Mouse (Mus musculus) heart, adult 2 months (tissue): ENCODE results near the gene Zbtb8os. TPM values are rescaled to one million over a fixed set of nuclear protein-coding genes. Genes with fewer than 3 reads are reported as not detected.

Experiments used
- DNase-seq, 2 experiments: peaks; one replicate each; pipeline ENCODE4 v3.0.0; 2021
- H3K27ac ChIP-seq: fragments of 200-600 bp; 2 replicates; pipeline ENCODE4 v1.8.1; 2022
- H3K27me3 ChIP-seq: fragments of 200-500 bp; 2 replicates; pipeline ENCODE4 v1.6.1; 2012; ENCODE audit warnings: mild to moderate bottlenecking, low read length, inconsistent platforms, mixed read lengths; ENCODE audit not compliant: control insufficient read depth, insufficient read depth
- H3K36me3 ChIP-seq: fragments of 200-500 bp; 2 replicates; pipeline ENCODE4 v1.6.1; 2012; ENCODE audit warnings: low read length, inconsistent platforms; ENCODE audit not compliant: control insufficient read depth, insufficient read depth
- H3K4me1 ChIP-seq: fragments of 200-500 bp; 2 replicates; pipeline ENCODE4 v1.6.1; 2011; ENCODE audit warnings: low read length; ENCODE audit not compliant: control insufficient read depth, insufficient read depth
- H3K4me3 ChIP-seq: fragments of 200-600 bp; 2 replicates; pipeline ENCODE4 v1.8.1; 2022
- H3K79me2 ChIP-seq: fragments of 200-500 bp; replicated peaks from 2 replicates; pipeline ENCODE4 v1.6.1; 2012; ENCODE audit warnings: mild to moderate bottlenecking, inconsistent platforms, low read length, moderate library complexity, mixed read lengths; ENCODE audit not compliant: control insufficient read depth, insufficient read depth
- H3K9ac ChIP-seq: fragments of 200-500 bp; 2 replicates; pipeline ENCODE4 v1.6.1; 2012; ENCODE audit warnings: low read depth, mild to moderate bottlenecking, control low read depth, inconsistent platforms, low read length, mixed read lengths
- CTCF ChIP-seq: fragments of 200-600 bp; IDR thresholded peaks from 2 replicates; pipeline ENCODE4 v1.8.1; 2022; ENCODE audit warnings: antibody characterized with exemption, mild to moderate bottlenecking, moderate library complexity
- EP300 ChIP-seq: fragments of 200-500 bp; IDR thresholded peaks from 2 replicates; pipeline ENCODE4 v1.6.1; 2011; ENCODE audit warnings: low read depth, low read length, control low read depth; ENCODE audit not compliant: insufficient read depth
- POLR2A ChIP-seq: fragments of 200-500 bp; IDR thresholded peaks from 2 replicates; pipeline ENCODE4 v1.6.1; 2011; ENCODE audit warnings: mild to moderate bottlenecking, low read depth, low read length, control low read depth; ENCODE audit not compliant: insufficient read depth
- WGBS: fragments of 180-500 bp; shearing (Covaris S2); methylation state at CpG from one replicate; pipeline ENCODE4 v1.1.7; 2018; 5-methylcytosine and 5-hydroxymethylcytosine counted together
- intact Hi-C: fragments of 180-260 bp; cut with DNase I; formaldehyde crosslinking; loops from one replicate; pipeline ENCODE4 v1.15.1; 2025
- polyA plus RNA-seq: library from polyadenylated mRNA; depleted of rRNA; stranded (reverse); fragments of >200 nt; gene quantifications from 2 replicates; pipeline ENCODE4 v1.2.3, GENCODE M21; 2012
- total RNA-seq, 2 experiments: library from RNA; stranded (reverse); gene quantifications; 2 replicates each; pipeline ENCODE4 v1.2.3; 2021

The Zbtb8os gene
- total and polyA plus RNA-seq, 3 experiments: 9.1 to 27.2 (median 19.5) TPM

DNA sequence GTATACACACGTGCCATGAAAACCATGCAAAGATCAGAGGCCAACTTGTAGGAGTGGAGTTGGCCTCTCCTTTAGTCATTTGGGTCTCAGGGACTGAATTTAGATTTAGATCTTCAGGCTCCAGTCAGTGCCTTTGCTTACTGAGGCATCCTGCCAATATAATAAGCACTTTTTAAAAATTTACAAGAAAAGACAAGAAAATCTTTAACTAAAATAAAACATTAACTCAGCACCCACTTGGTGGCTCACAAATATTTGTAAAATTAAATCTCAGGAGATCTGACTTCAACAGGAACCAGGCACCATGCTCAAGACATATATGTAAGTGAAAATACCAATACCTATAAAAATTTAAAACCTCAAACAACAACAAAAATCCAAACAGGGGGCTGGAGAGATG, 14.6 kb upstream of the Zbtb8os start:
- H3K36me3 ChIP-seq: peaks cover 19% of the 10 kb centered on the region
- no peak overlapping the region for H3K27ac ChIP-seq

DNA sequence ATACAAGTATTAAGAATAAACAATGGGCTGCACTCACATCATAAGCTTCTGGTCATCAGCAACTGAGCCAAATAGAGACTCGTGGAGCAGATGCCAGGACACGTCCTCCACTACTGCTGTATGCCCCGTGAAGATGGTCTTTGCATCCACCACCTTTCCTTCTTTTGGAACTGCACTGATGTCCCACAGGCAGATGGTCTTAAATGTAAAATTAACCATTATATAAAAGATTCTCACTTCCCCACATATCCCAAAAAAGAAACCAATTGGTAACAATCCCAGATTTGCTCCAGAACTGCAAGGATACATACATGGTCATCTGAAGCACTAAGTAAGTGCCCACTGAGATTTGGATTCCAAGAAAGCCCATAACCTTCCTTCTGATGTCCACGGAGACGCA, 13.5 kb upstream of the Zbtb8os start:
- Histone ChIP-seq H3K27ac (no peak overlapping the region), H3K27me3 (no peaks in the 10 kb centered on the region), H3K4me3 (no peak overlapping the region), H3K79me2 (no peaks in the 10 kb centered on the region), H3K4me1 (peaks cover 3% of the 10 kb centered on the region), H3K9ac (no peak overlapping the region), H3K36me3 (peaks cover 20% of the 10 kb centered on the region)
- 89% methylated on average over 5 of the region's 5 CpGs for WGBS
- TF ChIP-seq CTCF (no peak), POLR2A (no peak), EP300 (no peak)
- no peak for DNase-seq
- intact Hi-C loops: no loop called here

More for the DNA sequence above, 14.6 kb upstream of the Zbtb8os start:
- H3K9ac ChIP-seq: no peak overlapping the region
- H3K4me1 ChIP-seq: peaks cover 3% of the 10 kb centered on the region
- intact Hi-C loops: no loop called here
- no peak for DNase-seq
- H3K4me3 ChIP-seq: no peak overlapping the region
- no peak for TF ChIP-seq POLR2A
- no peaks in the 10 kb centered on the region for H3K79me2 ChIP-seq
- WGBS: 76% methylated on average over 1 of the region's 1 CpGs
- no peaks in the 10 kb centered on the region for H3K27me3 ChIP-seq

DNA sequence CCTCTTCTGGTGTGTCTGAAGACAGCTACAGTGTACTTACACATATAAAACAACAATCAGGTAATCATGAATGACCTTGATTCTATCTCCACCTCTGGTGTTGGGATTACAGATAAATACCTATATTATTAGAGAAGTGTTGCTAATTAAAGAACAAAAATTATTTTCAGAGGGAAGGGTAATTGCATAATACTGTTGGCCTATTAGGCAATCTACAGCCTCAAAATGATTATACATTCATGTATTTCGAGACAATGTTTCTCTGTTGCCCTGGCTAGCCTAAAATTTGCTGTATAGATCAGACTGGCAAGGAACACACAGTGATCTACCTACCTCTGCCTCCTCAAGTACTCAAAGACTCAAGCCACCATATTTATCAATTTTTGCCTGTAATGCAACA, 12.0 kb upstream of the Zbtb8os start:
- 78% methylated on average over 1 of the region's 1 CpGs for WGBS
- peaks cover 23% of the 10 kb centered on the region for H3K36me3 ChIP-seq
- H3K9ac ChIP-seq: no peak overlapping the region
- TF ChIP-seq EP300: no peak
- no peak for TF ChIP-seq POLR2A
- TF ChIP-seq CTCF: no peak
- peaks cover 3% of the 10 kb centered on the region for H3K4me1 ChIP-seq
- H3K4me3 ChIP-seq: no peak overlapping the region
- H3K79me2 ChIP-seq: peaks cover 1% of the 10 kb centered on the region; the same call in 1 of the 2 replicates
- no peak for DNase-seq
- intact Hi-C loops: no loop called here
- H3K27ac ChIP-seq: no peak overlapping the region
- H3K27me3 ChIP-seq: no peaks in the 10 kb centered on the region

DNA sequence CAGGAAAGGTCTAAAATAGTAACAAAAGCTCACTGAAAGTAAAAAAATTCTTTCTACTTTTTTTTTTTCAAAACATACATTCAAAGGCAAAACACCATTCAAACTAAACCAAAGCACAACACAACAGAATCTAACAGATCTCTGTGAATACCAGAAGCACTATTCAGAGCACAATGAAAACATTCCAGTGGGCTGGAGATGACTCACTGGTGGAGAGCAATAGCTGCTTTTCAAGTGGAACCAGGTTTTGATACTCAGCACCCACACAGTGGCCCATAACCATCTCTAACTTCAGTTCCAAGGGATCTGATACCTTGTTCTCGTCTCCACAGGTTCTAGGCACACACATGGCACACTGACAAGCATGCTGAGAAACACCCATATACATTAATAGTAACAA, 10.7 kb upstream of the Zbtb8os start:
- H3K79me2 ChIP-seq: peaks cover 3% of the 10 kb centered on the region
- peaks cover 3% of the 10 kb centered on the region for H3K4me1 ChIP-seq
- H3K4me3 ChIP-seq: no peak overlapping the region
- WGBS: 54% methylated on average over 1 of the region's 1 CpGs
- H3K27me3 ChIP-seq: no peaks in the 10 kb centered on the region
- intact Hi-C loops: no loop called here
- H3K27ac ChIP-seq: no peak overlapping the region
- TF ChIP-seq CTCF (no peak), POLR2A (no peak), EP300 (no peak)
- no peak for DNase-seq
- H3K36me3 ChIP-seq: peaks cover 24% of the 10 kb centered on the region
- no peak overlapping the region for H3K9ac ChIP-seq

DNA sequence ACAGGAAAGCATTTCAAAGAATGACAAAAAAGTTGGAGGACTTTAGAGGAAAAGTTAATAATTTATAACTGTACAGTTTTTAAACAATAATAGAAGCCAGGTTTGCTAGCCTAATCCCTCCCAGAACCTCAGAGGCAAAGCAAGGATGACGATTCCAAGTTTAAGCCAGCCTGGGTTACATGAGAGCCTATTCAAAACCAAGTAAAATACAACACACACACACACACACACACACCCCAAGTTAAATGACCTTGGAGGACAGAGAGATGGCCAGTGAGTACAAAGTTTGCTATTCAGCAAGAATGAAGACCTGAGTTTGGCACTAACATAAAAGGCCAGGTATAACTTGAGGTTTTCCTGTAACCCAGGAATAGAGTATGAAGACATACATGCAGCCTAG, 9.3 kb upstream of the Zbtb8os start:
- Histone ChIP-seq H3K4me1 (peaks cover 3% of the 10 kb centered on the region), H3K36me3 (peaks cover 22% of the 10 kb centered on the region), H3K79me2 (peaks cover 3% of the 10 kb centered on the region), H3K4me3 (no peak overlapping the region), H3K27ac (no peak overlapping the region), H3K27me3 (no peaks in the 10 kb centered on the region), H3K9ac (no peak overlapping the region)
- DNase-seq: no peak
- no peak for TF ChIP-seq POLR2A
- no peak for TF ChIP-seq EP300
- no peak for TF ChIP-seq CTCF
- intact Hi-C loops: no loop called here
- WGBS: 42% methylated on average over 1 of the region's 1 CpGs

DNA sequence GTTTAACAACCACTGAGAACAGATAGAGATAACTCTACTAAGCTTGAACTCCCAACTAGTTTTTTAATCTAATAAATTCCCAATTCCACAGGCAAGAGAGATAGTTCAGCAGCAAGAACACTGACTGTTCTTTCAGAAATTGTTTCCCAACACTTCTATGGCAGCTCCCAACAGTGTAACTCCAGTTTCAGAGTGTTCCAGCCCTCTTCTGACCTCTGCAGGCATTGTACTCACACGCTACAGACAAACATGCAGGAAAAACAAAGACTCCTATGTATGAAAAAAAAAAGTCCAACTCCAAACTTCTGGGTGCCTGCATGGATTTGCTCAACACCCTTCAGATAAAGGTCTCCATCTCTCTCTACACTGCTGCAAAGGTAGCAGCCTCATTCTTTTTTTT, 2.6 kb upstream of the Zbtb8os start:
- Histone ChIP-seq H3K79me2 (peaks cover 4% of the 10 kb centered on the region), H3K4me3 (no peak overlapping the region), H3K36me3 (peaks cover 29% of the 10 kb centered on the region), H3K27me3 (no peaks in the 10 kb centered on the region), H3K9ac (no peak overlapping the region), H3K4me1 (peaks cover 2% of the 10 kb centered on the region), H3K27ac (no peak overlapping the region)
- 13% methylated on average over 1 of the region's 1 CpGs for WGBS
- no peak for DNase-seq
- intact Hi-C loops: loop anchor here (5.0 kb wide), 1 partner anchor 284 kb away; the partner anchor contains the start of gene Iqcc
- TF ChIP-seq CTCF (no peak), POLR2A (no peak), EP300 (no peak)

GRCm38 (mm10) chr4:129334677-129335215, 749 bp upstream of the Zbtb8os start:
- DNase-seq: no peak
- peaks cover 2% of the 10 kb centered on the region for H3K4me1 ChIP-seq
- under 1% methylated on average over 62 of the region's 62 CpGs for WGBS
- TF ChIP-seq POLR2A: peak; percentile 31; the same call in 1 of the 2 replicates
- TF ChIP-seq CTCF: no peak
- no peak for TF ChIP-seq EP300
- H3K4me3 ChIP-seq: peak overlapping the region; percentile 92
- peaks cover 24% of the 10 kb centered on the region for H3K36me3 ChIP-seq
- intact Hi-C loops: loop anchor here (2.0 to 5.0 kb wide), 2 partner anchors 126 to 283 kb away; partner anchors contain the start of genes Bsdc1 and Iqcc
- peaks cover 2% of the 10 kb centered on the region for H3K79me2 ChIP-seq
- no peaks in the 10 kb centered on the region for H3K27me3 ChIP-seq
- peak overlapping the region; percentile 88 for H3K27ac ChIP-seq
- peak overlapping the region; percentile 96 for H3K9ac ChIP-seq
